Mouse (Mus musculus): ENCODE measurements around the gene Gm47841.

The Gm47841 gene

DNA sequence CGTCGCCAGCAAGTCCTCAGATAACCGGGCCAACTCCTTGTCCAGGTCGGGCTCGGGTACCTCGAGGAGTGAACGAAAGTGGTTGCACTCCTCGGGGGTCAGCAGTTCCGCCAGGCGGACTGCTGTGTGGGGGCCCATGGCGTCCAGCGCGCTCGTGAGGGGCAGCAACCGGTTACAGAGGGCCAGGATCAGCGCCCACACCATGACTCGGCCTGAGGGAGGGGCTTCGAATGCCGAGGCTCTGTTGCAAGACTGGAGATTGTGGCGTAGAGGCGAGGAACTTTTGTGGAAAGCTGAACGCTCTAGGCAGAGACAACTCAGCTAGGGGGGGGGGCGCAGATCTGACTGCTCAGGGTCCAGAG is at the start of gene Gm47841:
Gene Gm47841, minus strand, starts transcription at position 204 of the 362 bp plus-strand sequence.
- DNase-seq (ENCODE audit: low read depth, low spot score), result no peak

DNA sequence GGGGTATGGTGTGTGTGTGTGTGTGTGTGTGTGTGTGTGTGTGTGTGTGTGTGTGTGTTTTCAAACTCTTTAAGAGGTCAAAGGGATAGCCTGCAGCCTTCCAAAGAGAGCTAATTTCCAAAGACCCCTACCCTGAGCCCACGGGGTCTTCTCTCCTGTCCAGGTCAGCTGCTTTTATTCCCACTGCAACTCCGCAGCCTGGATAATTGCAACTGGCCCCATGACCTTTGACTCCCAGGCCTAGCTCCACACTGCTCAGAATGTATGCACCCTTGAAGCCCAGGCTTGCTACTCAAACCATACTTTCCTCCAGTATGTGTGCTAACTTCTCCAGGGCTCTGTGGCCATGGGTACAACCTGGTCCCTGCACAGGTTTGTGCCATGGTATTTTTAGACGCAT is 48.2 kb upstream of the Gm47841 start:
- DNase-seq (ENCODE audit: low read depth, low spot score), result no peak

DNA sequence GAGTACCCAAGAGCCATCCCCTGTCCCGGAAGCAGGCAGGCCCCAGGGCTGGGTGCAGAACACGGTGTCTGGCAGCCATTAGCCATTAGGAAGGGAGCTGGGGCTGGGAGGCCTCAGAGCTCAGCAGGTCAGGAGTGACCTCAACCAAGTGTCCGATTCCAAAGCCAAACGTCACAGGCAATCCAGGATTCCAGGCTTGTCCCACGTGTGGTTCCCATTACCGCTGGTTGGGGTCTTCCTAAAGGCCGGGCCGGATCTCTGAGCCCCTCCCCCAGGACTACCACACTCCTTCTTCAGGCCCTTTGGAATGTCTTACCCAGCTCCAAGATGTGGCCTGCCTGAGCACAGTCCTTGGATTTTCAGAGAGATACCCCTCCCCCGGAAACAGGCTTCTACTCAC is 47.8 kb upstream of the Gm47841 start:
- DNase-seq (ENCODE audit: low read depth, low spot score), result peak; percentile 69

DNA sequence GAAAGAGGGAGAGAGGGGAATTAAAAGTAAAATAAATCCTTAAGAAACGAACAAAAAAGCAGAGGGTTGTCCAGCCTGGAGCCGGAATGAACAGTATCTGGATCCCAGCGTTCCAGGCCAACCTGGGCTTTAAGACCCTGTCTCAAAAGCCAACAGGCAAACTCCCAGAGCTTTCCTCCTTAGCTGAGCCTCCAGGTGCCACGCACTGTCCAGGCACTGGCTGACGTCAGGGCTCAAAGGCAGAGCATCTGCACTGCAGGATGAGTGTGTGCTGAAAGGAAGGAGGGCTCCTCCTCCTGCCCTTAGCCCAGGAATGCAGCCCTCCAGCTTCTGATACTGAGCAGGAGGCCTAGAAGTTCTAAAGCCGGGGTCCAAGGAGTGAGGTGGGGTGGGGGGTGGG is 46.8 kb upstream of the Gm47841 start:
- DNase-seq (ENCODE audit: low read depth, low spot score), result no peak

DNA sequence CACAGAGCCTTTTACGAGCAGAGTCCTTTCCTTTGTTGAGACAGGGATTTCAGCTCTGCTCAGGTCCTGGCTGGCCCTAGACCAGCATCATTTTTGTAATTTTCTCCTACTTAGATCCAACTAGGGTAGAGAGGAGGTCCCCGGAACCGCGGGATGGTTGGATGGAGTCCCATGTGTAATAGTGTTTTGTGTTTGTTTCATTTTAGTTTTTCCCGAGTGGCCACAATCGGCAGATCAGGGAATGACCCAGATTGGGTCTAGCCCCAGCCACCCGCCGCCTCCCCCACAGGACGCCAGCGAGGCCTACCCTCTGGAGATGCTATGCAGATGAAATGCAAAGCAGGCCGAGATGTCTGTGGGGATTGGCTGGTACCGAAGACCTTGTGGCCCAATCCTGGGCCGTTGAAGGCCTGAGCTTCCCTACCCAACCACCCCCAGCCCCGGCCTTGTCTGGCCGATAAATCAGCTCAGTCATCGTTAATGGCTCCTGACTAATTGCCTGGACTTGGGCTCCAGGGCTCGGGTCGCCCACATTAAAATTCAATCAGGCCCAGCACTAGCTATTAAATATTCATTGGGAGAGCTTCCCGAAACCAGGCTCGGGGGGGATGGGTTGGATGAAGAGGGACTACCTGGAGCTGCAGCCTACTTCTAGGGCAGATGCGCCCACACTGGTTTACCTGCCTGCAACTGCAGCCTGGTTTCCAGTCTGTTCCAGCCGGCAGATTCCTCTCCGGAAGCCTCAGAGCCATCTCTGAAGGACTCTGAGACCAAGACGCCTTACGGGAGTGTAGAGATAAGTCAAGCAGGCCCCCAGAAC is 45.8 kb upstream of the Gm47841 start:
- peak; percentile 89 for DNase-seq (ENCODE audit: low read depth, low spot score)

DNA sequence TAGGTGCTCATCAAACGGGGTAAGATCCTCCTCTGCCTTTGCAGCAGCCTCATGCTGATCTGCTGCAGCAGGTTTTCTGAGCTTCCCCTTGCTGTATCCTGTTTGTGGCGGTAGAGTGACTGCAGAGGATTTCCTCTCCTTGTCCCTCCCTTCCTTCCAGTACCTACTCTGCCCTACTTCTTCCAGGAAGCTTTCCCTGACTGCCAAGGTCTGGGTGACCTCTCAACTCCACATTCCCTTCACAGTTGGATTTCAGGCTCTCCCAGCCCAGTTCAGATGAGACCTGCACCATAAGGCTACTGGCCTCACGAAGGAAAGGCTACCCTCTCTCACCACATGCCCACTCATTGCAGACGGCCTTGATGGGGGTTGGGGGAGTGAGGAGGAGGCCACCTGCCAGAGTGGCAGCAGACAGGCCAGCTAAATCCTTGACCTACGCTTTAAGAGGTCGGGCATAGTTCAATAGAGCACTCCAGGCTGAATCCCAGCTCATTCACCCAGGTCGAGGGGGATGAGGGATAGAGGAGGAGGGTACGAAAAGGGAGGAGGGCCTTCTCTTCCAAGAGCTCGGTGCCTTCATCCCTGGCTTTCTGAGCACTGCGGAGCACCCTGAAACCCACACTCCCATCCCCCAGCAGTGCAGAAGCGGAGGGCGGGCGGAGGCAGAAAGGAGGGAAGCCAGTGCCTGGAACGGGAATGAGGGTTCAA is 45.1 kb upstream of the Gm47841 start:
- DNase-seq (ENCODE audit: low read depth, low spot score), result no peak

DNA sequence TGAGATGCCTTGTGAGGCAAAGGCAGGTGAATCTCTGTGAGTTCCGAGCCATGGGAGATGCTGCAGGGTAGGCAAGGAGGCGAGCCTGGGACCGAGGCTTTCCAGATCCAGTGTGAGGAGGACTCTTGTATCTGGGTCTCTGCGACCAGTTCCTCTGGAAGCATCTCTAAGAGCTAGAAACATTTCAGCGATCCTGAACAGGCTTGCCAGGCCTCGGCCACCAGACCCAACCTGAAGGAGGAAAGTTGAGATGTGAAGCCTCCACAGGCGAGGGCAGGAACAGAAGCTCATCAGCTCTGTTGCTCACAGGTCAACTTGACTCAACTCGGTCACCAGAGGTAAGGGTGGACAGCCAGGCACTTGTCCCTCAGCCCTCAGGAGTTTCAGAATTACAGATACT is 44.4 kb upstream of the Gm47841 start:
- DNase-seq (ENCODE audit: low read depth, low spot score), result no peak

DNA sequence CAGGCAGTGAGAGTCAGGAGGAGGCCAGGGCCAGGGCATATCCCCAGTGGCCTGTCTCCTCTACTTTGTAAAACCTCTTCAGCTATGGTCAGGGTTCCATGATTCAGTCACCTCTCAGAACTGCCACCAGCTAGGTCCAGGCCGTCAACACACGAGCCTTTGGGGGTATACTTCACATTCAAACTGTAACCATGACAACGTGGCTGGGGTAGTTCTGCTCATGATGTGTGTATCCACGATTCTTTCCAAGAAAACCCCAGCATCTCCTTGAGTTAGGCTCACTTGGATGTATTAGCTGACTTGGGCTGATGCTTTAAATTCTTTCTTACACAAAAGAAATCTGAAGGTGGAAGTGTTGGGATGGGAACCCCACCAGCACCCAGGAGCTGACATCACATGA is 41.1 kb upstream of the Gm47841 start:
- DNase-seq (ENCODE audit: low read depth, low spot score), result no peak

DNA sequence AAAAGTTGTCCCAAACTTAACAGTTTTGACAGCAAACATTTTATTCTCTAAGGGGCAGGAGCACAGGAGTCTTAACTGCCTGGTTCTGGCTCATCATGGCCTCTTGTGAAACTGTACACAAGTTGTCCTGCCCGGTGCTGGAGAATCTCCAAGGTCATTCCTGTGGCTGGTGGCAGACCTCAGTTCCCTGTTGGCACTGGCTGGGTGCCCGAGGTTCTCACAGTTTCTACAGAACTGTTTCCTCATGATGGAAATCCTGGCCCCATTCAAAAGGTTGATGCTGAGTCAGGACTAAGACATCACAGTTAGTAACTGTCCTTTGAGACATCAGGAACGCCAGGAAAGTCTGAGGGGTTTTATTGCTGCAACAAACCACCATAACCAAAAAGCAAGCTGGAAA is 39.8 kb upstream of the Gm47841 start:
- no peak for DNase-seq (ENCODE audit: low read depth, low spot score)

DNA sequence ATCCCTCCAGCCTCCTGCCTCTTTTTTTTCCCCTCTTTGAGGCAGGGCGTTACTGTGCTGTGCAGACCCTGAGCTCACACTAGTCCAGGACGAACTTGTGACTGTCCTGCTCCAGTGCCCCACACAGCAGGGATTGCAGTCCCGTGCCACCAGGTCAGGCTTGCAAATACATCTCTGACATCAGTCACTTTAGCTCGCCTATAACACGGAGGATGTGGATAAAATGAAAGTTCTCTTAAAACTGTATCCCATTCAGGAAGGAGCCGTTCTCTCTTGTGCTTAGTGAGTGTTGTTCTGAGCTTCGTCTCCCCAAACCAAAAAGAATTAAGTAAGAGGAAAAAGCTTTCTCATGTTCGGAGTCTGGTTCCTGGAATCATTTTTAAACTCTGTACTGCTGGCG is 39.3 kb upstream of the Gm47841 start:
- no peak for DNase-seq (ENCODE audit: low read depth, low spot score)

DNA sequence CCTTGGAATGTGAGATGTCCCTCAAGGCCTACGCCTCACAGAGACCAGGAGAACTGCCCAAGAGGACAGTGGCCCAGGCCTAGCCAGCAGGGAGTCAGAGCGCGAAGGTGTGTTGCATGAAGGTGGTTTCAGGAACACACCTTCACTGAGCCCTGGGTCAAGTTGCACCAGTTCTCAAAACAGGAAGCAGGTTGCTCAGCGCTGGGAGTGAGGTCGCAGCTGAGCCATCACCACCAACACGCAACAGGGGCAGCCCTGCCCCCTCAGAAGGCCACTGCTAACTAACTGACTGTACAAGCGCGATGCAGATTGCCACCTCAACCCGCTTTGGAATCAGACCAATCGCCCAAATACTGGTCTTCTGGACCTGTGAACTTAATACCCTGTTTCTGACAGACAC is 37.3 kb upstream of the Gm47841 start:
- no peak for DNase-seq (ENCODE audit: low read depth, low spot score)

DNA sequence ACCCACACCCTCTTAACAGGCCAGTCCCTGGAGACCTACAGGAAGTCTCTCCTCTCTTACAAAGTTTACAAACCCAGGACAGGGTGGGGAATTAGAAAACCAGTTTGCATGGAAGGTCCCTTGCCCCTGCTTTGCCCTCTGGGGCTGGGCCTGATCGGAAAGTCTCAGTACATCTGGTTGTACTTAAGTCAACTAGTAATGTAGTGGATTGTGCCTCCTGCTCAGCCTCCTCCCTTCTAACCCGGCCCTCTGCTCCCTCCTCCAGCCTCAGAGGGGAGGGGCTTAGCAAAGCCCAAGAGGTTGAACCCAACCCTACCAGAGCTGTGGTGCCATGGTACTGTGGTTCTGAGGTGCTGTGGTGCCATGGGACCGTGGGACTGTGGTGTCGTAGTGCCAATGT is 35.0 kb upstream of the Gm47841 start:
- DNase-seq (ENCODE audit: low read depth, low spot score), result peak; percentile 80

DNA sequence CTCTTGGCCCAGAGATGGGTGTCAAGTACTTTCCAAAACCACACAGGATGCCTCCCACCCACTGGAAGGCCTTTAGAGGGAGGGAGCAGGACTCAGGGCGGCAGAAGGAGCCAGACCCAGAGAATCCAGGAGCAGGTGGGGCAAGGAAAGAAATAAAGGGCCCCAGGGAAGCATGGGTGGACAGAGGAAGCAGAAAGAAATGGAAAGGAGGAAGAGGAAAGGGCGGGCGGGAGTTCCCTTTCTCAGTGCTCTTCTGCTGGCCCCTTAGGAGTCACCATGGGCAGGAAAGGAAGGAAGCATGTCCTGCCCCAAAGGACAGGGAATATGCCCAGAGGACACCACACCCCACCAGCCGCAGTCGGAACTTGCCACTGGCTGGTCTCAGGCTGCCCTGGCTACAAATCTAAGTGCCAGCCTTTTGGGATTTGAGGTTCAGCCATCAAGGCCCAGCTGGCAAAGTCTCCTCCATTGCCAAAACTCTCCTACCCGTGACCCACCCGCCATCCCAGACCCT is 33.9 kb upstream of the Gm47841 start:
- no peak for DNase-seq (ENCODE audit: low read depth, low spot score)

DNA sequence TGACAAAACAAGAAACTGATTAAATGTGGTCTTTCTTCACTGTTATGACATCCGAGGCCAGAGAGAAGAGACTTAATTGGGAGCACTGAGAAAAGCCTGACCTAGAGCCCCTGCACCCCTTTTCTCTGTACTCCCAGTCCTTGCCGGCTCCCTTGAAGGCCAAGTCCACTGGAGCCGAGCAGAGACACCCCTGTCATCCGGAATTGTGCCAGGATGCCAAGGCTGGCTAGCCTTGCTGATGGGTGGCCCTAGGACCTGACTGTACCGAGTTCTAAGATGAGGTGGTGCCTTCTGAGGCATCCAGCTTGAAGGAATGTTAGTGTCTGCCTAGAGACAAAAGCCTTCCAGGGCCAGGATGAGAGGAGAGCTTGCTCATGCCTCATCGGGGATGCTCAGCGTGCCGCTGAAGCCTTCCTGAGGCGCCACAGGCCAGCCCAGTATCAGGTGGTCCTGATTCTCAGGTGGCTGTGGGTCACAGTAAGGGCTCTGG is 32.9 kb upstream of the Gm47841 start:
- DNase-seq (ENCODE audit: low read depth, low spot score), result no peak

DNA sequence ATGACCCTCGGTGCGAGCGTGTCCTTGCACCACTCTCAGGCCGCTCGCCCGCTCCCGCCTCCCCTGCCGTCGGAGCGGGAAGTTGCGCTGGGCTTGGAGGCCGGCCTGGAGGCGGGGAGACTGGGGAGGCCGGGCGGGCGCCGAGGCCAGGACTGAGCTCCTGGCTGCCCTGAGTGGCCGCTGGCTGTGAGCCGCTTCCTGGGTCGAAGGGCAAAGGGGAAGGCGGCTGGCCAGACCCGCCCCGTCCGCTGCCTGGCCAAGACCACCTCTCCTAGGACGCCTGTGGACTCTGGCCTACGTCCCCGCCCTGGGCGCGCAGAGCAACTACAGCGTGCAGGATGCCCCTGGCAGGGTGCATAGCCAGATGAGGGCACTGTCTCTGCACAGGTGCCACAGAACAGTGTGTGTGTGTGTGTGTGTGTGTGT is 31.5 kb upstream of the Gm47841 start:
- peak; percentile 57 for DNase-seq (ENCODE audit: low read depth, low spot score)

DNA sequence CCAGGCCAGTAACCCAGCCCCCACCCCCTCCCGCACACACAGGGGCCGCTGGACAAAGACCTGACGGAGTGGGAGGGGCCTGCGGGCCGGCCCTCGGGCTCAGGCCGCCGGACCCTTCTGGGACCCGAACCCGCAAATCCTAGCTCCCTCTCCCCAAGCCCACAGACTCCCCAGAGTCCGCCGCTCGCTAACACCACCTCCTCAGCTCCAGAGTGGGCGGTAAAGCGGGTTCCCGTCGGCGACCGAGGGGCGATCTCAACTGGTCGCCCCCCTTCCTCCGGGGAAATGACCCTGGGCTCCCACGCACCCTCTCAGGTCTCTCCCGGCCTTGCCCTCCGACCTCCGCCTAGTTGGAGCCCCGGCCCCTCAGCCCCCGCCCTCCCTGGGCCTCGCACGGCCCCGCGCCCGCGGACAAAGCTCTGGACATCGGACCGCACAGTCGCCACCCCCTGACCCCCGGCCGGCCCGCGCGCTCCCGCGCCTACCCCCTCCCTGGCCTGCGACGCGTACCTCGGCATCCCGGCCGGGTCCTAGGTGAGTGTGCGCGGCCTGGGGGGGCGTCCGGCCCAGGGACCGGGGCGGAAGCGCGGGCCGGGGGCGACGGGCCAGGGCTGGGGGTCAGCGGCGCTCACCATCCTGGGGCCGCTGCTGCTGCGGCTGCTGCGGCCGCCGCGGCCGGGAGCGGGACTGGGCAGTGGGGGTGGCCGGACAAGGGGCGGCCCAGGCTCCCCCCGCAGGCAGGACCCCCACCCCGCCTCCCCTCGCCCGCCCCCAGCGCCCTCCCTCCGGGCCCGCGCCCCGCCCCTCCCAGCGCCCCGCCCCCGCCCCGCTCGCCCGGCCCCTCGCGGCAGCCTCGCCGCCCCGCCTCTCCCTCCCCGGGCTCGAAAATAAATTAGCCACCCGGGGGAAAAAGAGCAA is 30.9 kb upstream of the Gm47841 start, which contains the start of gene Fignl2:
Gene Fignl2, minus strand, starts transcription at position 755 of the 918 bp plus-strand sequence.
- no peak for DNase-seq (ENCODE audit: low read depth, low spot score)

DNA sequence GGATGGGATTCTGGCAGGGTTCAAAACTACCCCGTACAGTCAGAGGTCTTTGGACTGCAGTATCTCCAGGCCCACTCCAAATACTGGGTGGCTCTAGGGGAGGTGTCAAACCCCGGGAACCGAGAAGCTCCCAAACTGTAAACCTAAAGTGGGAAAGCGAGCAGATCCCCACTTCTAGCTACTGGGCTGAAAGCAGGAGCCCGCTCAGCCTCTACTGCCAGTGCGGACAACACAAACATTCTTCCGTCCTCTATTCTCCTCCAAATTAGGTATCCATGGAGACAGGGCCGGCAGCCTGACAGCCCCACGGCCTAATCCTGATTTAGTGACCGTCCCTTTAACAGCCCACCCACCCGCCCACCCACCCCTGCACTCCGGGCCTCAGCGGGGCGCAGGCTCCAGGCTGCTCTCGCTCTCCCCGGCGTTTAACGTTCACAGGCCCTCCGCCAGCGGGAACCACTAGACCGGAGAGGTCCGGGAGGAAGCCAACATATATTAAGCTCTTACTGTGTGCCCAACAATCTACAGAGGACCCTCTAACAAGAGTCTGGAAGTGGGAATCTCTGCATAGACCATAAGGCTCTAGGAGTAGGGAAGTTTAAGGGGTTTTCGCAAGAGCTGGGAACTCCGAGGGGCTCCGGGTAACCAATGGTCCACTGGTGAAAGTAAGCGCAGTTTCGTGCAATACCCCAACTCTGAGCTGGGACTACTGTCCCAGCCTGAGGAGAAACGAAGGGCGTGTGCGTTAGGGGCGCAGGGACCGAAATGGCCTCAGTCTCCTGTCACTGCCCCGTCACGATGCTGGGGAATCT is 30.0 kb upstream of the Gm47841 start:
- no peak for DNase-seq (ENCODE audit: low read depth, low spot score)

DNA sequence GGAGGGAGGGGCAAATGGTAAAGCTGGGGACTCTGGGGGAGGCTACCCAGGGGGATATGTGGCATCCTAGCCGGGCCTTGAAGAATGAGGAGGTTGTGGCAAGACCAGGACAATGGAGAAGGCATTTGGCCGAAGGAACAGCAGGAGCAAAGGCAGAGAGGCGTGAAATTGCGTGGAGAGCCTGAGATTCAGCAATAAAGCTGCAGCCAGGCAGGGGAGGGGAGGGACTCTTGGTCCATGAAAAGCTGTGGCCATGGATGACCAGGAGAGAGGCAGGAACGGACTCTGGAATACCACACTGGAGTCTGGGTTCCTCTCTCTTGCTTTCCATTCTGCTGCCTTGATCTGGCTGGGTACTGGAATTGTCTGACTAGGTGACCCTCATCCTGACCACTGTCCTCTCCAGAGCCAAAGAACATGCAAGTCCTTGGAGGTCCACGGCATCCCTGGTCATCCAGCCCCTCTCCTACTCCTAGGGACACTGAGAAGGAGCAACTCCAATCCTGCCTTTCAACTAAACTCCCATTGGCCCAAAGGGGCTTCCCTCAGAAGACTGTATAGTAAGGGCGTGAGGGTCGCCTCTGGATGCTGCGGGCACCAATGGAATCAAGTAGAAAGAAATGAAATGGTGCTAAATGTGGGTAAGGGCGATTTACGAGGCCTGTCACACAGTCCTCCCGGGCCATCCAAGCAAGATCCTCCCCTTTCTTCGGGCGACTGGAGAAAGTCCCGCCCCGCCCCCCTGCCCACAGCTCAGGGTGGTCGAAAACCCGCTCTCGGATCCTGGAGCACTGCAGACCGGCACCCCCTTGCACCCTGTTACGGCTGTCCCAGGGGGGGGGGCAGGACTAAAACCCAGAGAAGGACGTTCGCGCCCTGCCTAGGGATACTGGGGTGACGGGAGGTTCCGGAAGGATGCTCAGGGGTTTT is 29.1 kb upstream of the Gm47841 start:
- DNase-seq (ENCODE audit: low read depth, low spot score), result no peak

DNA sequence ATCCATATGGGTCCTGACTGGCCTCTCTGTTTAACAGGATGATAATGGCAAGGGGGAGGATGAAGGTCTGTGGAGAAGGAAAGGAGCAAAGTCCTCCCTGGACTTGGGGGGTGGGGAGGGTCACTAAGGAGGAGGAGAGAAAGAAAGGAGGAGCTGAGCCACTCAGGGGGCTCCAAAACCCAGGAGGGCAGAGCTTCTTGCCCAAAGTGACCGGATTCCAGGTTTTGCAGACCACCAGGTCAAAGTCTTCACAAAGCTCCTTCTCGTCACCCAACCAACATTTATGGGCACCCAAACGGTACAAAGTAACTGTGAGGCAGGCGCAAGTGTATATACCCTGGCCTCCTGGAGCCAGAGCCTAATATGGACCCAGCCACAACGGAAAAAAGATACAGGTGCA is 28.5 kb upstream of the Gm47841 start:
- no peak for DNase-seq (ENCODE audit: low read depth, low spot score)

DNA sequence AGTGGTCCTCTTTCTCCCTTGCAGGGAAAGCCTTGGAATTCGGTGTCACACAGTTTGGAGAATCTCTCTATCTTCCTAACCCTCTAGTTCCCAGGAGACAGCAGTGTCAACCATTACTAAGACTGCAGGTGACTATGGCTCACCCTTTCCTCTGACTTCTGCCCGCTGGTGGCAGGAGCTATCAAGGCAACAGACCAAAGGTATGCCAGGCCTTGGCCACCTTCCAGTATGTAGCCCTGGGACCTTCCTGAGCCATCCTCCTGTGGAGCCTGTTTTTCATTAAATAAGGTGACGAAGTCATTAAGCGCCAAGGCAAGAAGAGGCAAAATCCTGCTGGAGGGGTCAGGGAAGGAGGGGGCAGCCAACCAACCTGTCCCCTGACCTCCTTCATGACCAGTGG is 28.0 kb upstream of the Gm47841 start:
- no peak for DNase-seq (ENCODE audit: low read depth, low spot score)
